Mouse (Mus musculus): ENCODE data around the gene Ranbp10.

Ranbp10 gene

DNA sequence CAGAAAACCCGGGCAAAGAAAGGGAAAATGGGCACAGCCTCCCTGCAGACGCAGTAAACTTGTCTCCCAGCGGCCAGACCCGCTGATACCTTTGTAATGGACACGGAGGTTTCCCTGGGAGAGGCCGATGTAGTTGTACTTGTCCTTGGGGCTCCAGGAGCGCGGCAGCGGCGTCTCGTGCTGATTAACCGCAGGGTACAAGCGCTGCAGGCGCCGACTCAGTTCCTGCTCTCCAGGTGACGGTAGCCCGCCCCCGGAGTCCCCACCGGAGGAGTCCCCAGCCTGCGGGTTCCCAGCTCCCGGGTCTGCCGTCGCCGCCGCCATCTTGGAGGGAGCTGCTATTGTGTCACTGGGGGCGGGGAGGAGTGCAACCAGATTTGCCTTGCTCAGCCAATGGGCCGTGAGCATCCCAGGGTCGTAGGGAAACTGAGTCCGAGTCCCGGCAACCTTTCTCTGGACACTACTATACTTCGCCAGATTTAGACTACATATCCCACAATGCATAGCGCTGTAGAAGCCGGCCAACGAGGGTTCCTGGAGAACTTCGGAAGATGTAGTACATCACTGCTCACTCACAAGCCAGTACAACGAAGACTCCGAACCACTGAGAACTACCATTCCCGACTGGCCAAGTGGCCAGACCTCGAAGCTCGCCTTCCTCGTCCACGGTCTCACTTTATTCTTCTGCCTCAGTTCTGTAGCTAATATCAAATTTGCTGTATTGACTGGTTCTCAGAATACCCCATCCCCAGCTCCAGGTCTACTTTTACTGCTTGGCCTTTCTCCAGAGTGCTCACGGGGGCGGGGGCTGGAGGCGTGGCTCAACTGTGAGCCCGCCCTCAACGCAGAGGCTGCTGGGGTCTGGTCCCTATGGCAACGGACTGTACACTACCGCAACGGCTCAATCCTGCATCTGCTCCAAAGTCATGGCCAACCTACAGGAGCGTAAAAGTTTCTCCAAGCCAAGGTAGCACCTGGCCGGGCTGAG lies at the start of gene Ranbp10, which contains the start of gene Tsnaxip1:
Gene Ranbp10, minus strand, starts transcription at position 490 of the 988 bp plus-strand sequence.
Gene Tsnaxip1, plus strand, starts transcription at position 871 of the 988 bp plus-strand sequence.
- no peak for TF ChIP-seq GATA4 (IDR thresholded peaks at IDR 0.05; ENCODE audit: insufficient replicate concordance, low read length)

GRCm38 (mm10) chr8:105874301-105874700 lies 47.2 kb upstream of the Ranbp10 start:
- TF ChIP-seq GATA4 (IDR thresholded peaks at IDR 0.05; ENCODE audit: insufficient replicate concordance, low read length), result no peak

GRCm38 (mm10) chr8:105866364-105867029 lies 39.3 kb upstream of the Ranbp10 start:
- no peak for TF ChIP-seq GATA4 (IDR thresholded peaks at IDR 0.05; ENCODE audit: insufficient replicate concordance, low read length)

GRCm38 (mm10) chr8:105861951-105862350 lies 34.8 kb upstream of the Ranbp10 start:
- no peak for TF ChIP-seq GATA4 (IDR thresholded peaks at IDR 0.05; ENCODE audit: insufficient replicate concordance, low read length)

- TF ChIP-seq GATA4 (IDR thresholded peaks at IDR 0.05; ENCODE audit: insufficient replicate concordance, low read length), result peak; percentile 7; the same call in 1 of the 2 replicates
These were observed 33.2 kb upstream of the Ranbp10 start, which contains the start of gene Nutf2 for GRCm38 (mm10) chr8:105860143-105860981. TSS of gene Nutf2 (plus strand) at chr8:105860580.

DNA sequence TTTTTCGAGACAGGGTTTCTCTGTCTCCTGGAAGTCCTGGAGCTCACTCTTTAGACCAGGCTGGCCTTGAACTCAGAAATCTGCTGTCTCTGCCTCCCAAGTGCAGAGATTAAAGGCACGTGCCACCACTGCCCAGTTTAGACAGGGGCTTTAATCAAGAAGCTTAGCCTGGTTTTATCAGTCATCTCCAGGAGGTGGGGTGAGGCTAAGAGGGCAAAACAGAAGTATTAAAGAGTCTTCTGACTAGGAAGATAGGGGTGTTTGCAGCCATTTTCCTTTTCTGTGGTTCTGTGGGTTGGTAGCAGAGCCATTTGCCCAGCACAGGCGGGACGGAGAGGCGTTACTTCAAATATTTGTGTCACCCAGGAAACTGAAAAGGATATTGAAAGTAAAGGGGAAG lies 32.2 kb upstream of the Ranbp10 start:
- no peak for TF ChIP-seq GATA4 (IDR thresholded peaks at IDR 0.05; ENCODE audit: insufficient replicate concordance, low read length)

GRCm38 (mm10) chr8:105858495-105858894 lies 31.3 kb upstream of the Ranbp10 start:
- TF ChIP-seq GATA4 (IDR thresholded peaks at IDR 0.05; ENCODE audit: insufficient replicate concordance, low read length), result no peak

GRCm38 (mm10) chr8:105856168-105856835 lies 29.2 kb upstream of the Ranbp10 start:
- no peak for TF ChIP-seq GATA4 (IDR thresholded peaks at IDR 0.05; ENCODE audit: insufficient replicate concordance, low read length)

GRCm38 (mm10) chr8:105855248-105856167 lies 28.4 kb upstream of the Ranbp10 start:
- TF ChIP-seq GATA4 (IDR thresholded peaks at IDR 0.05; ENCODE audit: insufficient replicate concordance, low read length), result no peak

DNA sequence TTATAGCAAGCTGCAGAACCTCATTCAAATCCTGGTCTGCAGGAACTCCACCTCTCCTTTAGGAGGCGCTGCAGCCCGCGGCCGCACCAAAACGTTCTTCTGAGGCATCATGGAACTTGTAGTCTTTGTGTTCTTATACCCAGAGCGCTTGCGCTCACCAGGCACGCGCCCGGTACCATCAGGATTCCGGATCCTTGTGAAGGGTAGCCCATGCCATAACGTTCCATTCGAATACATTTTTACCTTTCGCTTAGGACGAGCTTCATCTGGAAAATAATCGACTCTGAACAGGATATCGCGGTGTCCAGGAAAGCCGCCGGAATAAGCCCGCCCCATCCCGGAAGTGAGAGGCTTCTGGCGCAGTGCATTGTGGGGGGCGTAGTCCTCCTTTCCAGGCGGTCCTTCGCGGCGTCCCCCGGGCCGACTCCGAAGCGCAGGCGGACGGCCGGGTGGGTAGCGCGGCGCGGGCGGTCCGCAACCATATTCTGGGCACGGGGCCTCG lies 27.6 kb upstream of the Ranbp10 start, which contains the start of gene Thap11:
Gene Thap11, plus strand, starts transcription at position 418 of the 502 bp plus-strand sequence.
- no peak for TF ChIP-seq GATA4 (IDR thresholded peaks at IDR 0.05; ENCODE audit: insufficient replicate concordance, low read length)

- TF ChIP-seq GATA4 (IDR thresholded peaks at IDR 0.05; ENCODE audit: insufficient replicate concordance, low read length), result no peak
These were observed 27.2 kb upstream of the Ranbp10 start for GRCm38 (mm10) chr8:105854303-105854702.

DNA sequence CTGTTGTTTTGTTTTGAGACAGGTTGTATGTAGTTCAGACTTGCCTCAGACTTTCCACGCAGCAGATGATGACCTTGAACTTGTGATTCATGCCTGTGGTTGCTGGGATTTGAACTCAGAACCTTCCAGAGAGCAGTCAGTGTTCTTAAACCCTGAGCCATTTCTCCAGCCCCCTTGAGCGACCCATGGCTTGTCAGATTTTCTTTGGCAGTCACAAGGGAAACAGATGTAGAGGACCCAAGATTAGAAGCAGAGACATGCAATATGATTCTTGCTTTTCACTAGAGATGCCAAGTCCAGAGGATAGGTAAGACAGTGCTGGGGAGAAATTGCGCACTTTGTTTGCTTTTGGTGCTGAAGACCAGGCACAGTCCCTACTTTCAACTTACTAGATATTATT lies 26.0 kb upstream of the Ranbp10 start, which contains the start of gene Cenpt:
Gene Cenpt, minus strand, starts transcription at position 101 of the 400 bp plus-strand sequence.
- no peak for TF ChIP-seq GATA4 (IDR thresholded peaks at IDR 0.05; ENCODE audit: insufficient replicate concordance, low read length)
